Mouse (Mus musculus) gastrocnemius, postnatal 36 days (tissue): Measurements from ENCODE around the gene Faap100. TPM values are rescaled to one million over a fixed set of nuclear protein-coding genes. Genes with fewer than 3 reads are reported as not detected.
"Not testable (repeated sequence)": the region's sequence is repeated elsewhere in the genome, so short reads cannot be mapped to it uniquely, and the experiment has no call there.

Experiments used
- DNase-seq, 2 experiments: peaks; one replicate each; pipeline ENCODE4 v3.0.0; 2022
- intact Hi-C: fragments of 180-260 bp; cut with DNase I; formaldehyde crosslinking; loops from one replicate; pipeline ENCODE4 v1.15.1; 2025
- total RNA-seq, 2 experiments: library from RNA; stranded (reverse); gene quantifications; 2 replicates each; pipeline ENCODE4 v1.2.3; 2021

Faap100 gene
- total RNA-seq, 2 experiments from 2014 or later = 21.7 to 22.9 TPM

GRCm38 (mm10) chr11:120353500-120354303 is 24.9 kb downstream of the Faap100 start:
- intact Hi-C loops = no loop called here
- peak; percentile 81 for DNase-seq

- intact Hi-C loops = no loop called here
- peak in 1 of 2 experiments; percentile 18 for DNase-seq
Observed at GRCm38 (mm10) chr11:120352571-120353290, 25.8 kb downstream of the Faap100 start.

- intact Hi-C loops, DNase-seq: not testable (repeated sequence)
Observed at GRCm38 (mm10) chr11:120352093-120352350, 26.5 kb downstream of the Faap100 start.

- peak in 1 of 2 experiments; percentile 20 for DNase-seq
- intact Hi-C loops = no loop called here
Observed at GRCm38 (mm10) chr11:120351250-120352092, 27.1 kb downstream of the Faap100 start.

- intact Hi-C loops = no loop called here
- DNase-seq = peak in 1 of 2 experiments; percentile 41
Observed at GRCm38 (mm10) chr11:120350711-120351110, 27.9 kb downstream of the Faap100 start.

GRCm38 (mm10) chr11:120349986-120350702 is 28.4 kb downstream of the Faap100 start:
- DNase-seq = peak; percentile 90 to 93
- intact Hi-C loops = no loop called here

- peak in 1 of 2 experiments; percentile 67 for DNase-seq
- intact Hi-C loops = no loop called here
Observed at GRCm38 (mm10) chr11:120349371-120349985, 29.1 kb downstream of the Faap100 start.

- DNase-seq = peak in 1 of 2 experiments; percentile 71
- intact Hi-C loops = no loop called here
Observed at GRCm38 (mm10) chr11:120348684-120349370, 29.7 kb downstream of the Faap100 start.

GRCm38 (mm10) chr11:120347791-120348683 is 30.5 kb downstream of the Faap100 start, which contains the start of gene Actg1:
Actg1 (minus strand) TSS chr11:120348542.
- DNase-seq = peak; percentile 77 to 82
- intact Hi-C loops = no loop called here

- intact Hi-C loops = no loop called here
Observed at GRCm38 (mm10) chr11:120347301-120347700, 31.3 kb downstream of the Faap100 start.

GRCm38 (mm10) chr11:120346383-120347034 is 32.1 kb downstream of the Faap100 start:
- intact Hi-C loops = not testable (repeated sequence)

More at GRCm38 (mm10) chr11:120347301-120347700, 31.3 kb downstream of the Faap100 start:
- DNase-seq = peak in 1 of 2 experiments; percentile 35

GRCm38 (mm10) chr11:120345067-120345681 is 33.4 kb downstream of the Faap100 start:
- intact Hi-C loops = no loop called here
- peak in 1 of 2 experiments; percentile 15 for DNase-seq

More at GRCm38 (mm10) chr11:120346383-120347034, 32.1 kb downstream of the Faap100 start:
- DNase-seq = peak in 1 of 2 experiments; percentile 20

- DNase-seq = peak in 1 of 2 experiments; percentile 10
- intact Hi-C loops = no loop called here
Observed at GRCm38 (mm10) chr11:120344310-120344920, 34.1 kb downstream of the Faap100 start.

GRCm38 (mm10) chr11:120343519-120344309 is 34.9 kb downstream of the Faap100 start:
- DNase-seq = peak in 1 of 2 experiments; percentile 17
- intact Hi-C loops = no loop called here

GRCm38 (mm10) chr11:120342656-120343160 is 35.9 kb downstream of the Faap100 start:
- intact Hi-C loops = no loop called here
- DNase-seq = peak in 1 of 2 experiments; percentile 10
